Mouse (Mus musculus) spleen, adult 18-20 months (tissue): ENCODE measurements around the gene Gpr149.

Source experiments
- DNase-seq, 2 experiments: peaks; one replicate each; pipeline ENCODE4 v3.0.0; 2022; ENCODE audit warnings: mixed read lengths in 2 of 2

The Gpr149 gene

GRCm38 (mm10) chr3:62604973-62605372, at the start of gene Gpr149:
TSS of gene Gpr149 (minus strand) at chr3:62605140.
- DNase-seq: no peak

GRCm38 (mm10) chr3:62650551-62650950, 45.6 kb upstream of the Gpr149 start:
- no peak for DNase-seq

GRCm38 (mm10) chr3:62610861-62611260, 5.9 kb upstream of the Gpr149 start:
- DNase-seq: no peak

- no peak for DNase-seq
These were observed 991 bp upstream of the Gpr149 start for GRCm38 (mm10) chr3:62605931-62606330.

- DNase-seq: no peak
These were observed 921 bp downstream of the Gpr149 start for GRCm38 (mm10) chr3:62604047-62604391.

GRCm38 (mm10) chr3:62603231-62604046, 1.5 kb downstream of the Gpr149 start:
- no peak for DNase-seq

GRCm38 (mm10) chr3:62602466-62602865, 2.5 kb downstream of the Gpr149 start:
- no peak for DNase-seq

- no peak for DNase-seq
These were observed 10.1 kb downstream of the Gpr149 start for GRCm38 (mm10) chr3:62594842-62595241.

- no peak for DNase-seq
These were observed 19.9 kb downstream of the Gpr149 start for GRCm38 (mm10) chr3:62585072-62585471.

- DNase-seq: no peak
These were observed 77.3 kb downstream of the Gpr149 start for GRCm38 (mm10) chr3:62527593-62527992.

- no peak for DNase-seq
These were observed 77.8 kb downstream of the Gpr149 start for GRCm38 (mm10) chr3:62527160-62527559.

GRCm38 (mm10) chr3:62507206-62507647, 97.7 kb downstream of the Gpr149 start:
- DNase-seq: no peak

GRCm38 (mm10) chr3:62506488-62507205, 98.3 kb downstream of the Gpr149 start, which contains the start of gene Dhx36:
TSS of gene Dhx36 (minus strand) at chr3:62507004.
- peak; percentile 88 to 93 for DNase-seq

GRCm38 (mm10) chr3:62505166-62505900, 99.6 kb downstream of the Gpr149 start:
- DNase-seq: no peak

GRCm38 (mm10) chr3:62499327-62499726, 105.6 kb downstream of the Gpr149 start:
- DNase-seq: no peak

- DNase-seq: no peak
These were observed 112.4 kb downstream of the Gpr149 start for GRCm38 (mm10) chr3:62492568-62492967.

GRCm38 (mm10) chr3:62484340-62484739, 120.6 kb downstream of the Gpr149 start:
- no peak for DNase-seq
